Mouse (Mus musculus): ENCODE data around the gene Srgap2.

Srgap2 gene

DNA sequence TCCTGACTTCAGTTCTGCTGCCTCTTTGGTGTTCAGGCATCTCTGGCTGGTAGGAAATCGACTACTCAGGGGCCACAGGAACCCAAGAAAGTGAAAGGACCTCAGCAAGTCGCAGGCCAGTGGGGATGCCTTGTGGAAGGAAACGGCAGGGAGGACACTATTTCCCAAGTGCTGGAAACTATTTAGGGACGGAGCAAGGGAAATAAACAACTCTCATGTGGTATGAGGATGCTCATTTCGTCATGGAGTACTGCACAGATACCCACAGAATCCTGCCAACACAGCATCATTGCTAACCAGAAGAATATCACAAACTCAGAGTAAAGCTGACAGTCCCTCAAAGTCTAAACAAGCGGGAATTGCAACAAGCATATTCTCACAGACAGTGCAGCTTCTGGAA, 284.2 kb downstream of the Srgap2 start:
- H3K27me3 ChIP-seq (ENCODE audit: control insufficient read depth, insufficient read depth, low read length, poor library complexity, severe bottlenecking): no peaks in the 10 kb centered on the region
- H3K36me3 ChIP-seq (ENCODE audit: control insufficient read depth, insufficient read depth, low read length, poor library complexity, severe bottlenecking): no peaks in the 10 kb centered on the region
- no peak for DNase-seq (ENCODE audit: low read depth, low spot score)

DNA sequence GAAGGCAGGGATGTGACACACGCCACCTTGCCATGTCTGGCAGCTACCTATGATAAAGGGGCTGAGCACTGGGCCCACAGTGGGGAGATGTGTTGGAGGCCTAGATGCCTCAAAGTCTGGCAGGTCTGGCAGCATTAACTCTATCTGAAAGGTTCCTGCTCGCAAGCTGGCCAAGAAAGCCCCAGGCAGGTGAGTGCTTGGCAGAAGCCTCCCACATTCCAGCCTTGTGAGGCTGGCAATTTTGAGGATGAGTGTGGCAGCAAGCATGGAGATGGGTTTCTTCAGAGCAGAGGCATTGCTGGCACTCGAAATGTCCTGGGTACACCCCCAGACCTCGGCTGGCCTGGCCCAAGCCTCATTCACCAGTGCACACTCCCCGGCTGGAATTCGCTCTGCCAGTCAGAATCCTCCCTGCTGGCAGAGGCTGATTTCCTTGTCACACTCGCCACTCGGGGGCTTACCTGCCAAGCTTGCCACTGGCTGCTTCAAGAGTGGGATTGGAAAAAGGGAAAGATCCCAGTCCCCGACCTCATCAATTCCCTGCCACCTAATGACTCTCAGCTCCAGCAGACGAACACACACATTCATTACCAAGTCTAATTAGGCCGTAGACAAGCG, 287.5 kb downstream of the Srgap2 start:
- DNase-seq (ENCODE audit: low read depth, low spot score): no peak
- no peaks in the 10 kb centered on the region for H3K27me3 ChIP-seq (ENCODE audit: control insufficient read depth, insufficient read depth, low read length, poor library complexity, severe bottlenecking)
- H3K36me3 ChIP-seq (ENCODE audit: control insufficient read depth, insufficient read depth, low read length, poor library complexity, severe bottlenecking): no peaks in the 10 kb centered on the region

DNA sequence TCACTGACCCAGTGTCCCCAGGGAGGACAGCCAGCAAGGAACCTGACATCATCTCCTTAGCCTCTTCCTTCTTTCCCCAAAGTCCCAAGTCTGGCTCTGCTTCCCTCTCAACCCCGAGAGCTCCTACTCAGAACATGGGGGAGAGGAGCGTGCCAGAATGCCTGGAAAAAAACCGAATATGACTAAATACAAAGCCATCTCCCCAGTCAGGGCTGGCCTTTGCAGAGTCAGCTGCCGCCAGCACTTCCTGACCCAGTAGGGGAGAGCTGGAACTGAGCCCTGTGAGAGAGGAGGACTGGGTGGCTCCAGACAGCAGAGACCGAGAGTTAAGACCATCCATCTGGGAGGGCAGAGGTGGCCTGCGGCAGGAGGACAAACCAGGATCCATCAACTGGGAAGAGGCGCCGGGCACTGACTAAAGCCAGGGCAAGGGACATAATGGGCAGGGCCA, 288.2 kb downstream of the Srgap2 start:
- DNase-seq (ENCODE audit: low read depth, low spot score): no peak
- Histone ChIP-seq H3K27me3 (ENCODE audit: control insufficient read depth, insufficient read depth, low read length, poor library complexity, severe bottlenecking) (no peaks in the 10 kb centered on the region), H3K36me3 (ENCODE audit: control insufficient read depth, insufficient read depth, low read length, poor library complexity, severe bottlenecking) (no peaks in the 10 kb centered on the region)

DNA sequence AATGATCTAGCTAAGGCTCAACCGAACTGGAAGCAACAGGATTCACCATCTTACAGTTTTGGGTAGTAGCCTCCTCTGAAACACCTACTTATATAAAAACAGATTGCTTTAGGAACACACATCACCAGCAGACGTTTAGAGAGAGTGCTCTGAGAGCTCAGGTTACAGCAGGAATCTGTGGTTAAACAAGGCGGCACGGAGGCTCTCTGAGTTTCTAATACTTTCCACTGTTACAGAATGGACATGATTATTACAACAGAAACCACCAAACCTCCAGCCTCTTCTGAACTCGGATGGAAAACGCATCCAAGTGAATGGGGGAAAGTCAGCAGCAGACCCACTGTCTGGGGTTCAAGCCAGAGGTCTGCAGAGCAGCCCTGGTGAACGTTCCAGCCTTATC, 291.1 kb downstream of the Srgap2 start:
- H3K36me3 ChIP-seq (ENCODE audit: control insufficient read depth, insufficient read depth, low read length, poor library complexity, severe bottlenecking): no peaks in the 10 kb centered on the region
- no peaks in the 10 kb centered on the region for H3K27me3 ChIP-seq (ENCODE audit: control insufficient read depth, insufficient read depth, low read length, poor library complexity, severe bottlenecking)
- no peak for DNase-seq (ENCODE audit: low read depth, low spot score)

All from splenic B cell, adult 2 months (primary cell).